Mouse (Mus musculus): Measurements from ENCODE around the gene Htr3b. TPM values are rescaled to one million over a fixed set of nuclear protein-coding genes. Genes with fewer than 3 reads are reported as not detected.

Htr3b gene
- total RNA-seq, 1 experiment from 2014 or later: not detected

DNA sequence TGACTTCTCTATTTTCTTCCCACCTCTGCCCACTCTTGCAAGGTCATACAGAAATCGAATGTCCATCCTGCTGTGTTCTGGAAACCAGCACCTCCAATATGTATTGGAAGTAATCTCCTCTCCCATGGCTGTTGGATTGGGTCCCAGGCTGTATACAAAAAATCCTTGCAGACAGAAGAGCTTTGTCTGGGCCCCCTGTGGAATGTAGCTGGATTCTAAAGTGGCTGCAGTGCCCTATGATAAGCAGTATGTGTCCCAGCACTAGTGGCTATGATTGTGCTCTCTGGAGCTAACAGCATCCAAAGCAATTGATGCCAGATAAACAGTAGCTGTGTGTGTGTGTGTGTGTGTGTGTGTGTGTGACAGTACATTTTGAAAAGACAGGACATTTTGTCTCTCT lies 22.4 kb downstream of the Htr3b start:
- no peak for ATAC-seq (ENCODE audit: extremely low read depth, insufficient number of reproducible peaks, low FRiP score, poor library complexity, severe bottlenecking)

GRCm38 (mm10) chr9:48929436-48929835 lies 35.4 kb downstream of the Htr3b start:
- no peak for ATAC-seq (ENCODE audit: extremely low read depth, insufficient number of reproducible peaks, low FRiP score, poor library complexity, severe bottlenecking)

DNA sequence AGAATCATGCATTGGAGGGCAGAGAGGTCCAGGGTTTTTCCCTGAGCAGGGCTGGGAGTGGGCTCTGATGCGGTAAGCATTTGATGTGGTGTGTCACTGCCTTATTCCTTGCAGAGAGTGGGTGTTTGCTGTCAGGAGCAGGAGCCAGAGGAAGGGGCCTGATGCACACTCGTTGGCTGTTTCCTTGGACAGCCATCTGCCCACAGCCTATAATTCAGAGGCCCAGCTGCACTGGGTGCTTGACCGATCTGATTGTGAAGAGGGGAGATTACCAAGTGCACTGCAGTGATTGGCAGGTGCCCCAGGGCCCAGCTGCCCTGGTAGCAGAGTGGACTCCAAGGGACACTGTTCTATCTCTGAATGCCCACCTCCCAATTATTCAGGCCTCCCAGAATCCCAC lies 36.0 kb downstream of the Htr3b start:
- no peak for ATAC-seq (ENCODE audit: extremely low read depth, insufficient number of reproducible peaks, low FRiP score, poor library complexity, severe bottlenecking)

- no peak for ATAC-seq (ENCODE audit: extremely low read depth, insufficient number of reproducible peaks, low FRiP score, poor library complexity, severe bottlenecking)
Measured at GRCm38 (mm10) chr9:48916011-48916788, 48.6 kb downstream of the Htr3b start.

DNA sequence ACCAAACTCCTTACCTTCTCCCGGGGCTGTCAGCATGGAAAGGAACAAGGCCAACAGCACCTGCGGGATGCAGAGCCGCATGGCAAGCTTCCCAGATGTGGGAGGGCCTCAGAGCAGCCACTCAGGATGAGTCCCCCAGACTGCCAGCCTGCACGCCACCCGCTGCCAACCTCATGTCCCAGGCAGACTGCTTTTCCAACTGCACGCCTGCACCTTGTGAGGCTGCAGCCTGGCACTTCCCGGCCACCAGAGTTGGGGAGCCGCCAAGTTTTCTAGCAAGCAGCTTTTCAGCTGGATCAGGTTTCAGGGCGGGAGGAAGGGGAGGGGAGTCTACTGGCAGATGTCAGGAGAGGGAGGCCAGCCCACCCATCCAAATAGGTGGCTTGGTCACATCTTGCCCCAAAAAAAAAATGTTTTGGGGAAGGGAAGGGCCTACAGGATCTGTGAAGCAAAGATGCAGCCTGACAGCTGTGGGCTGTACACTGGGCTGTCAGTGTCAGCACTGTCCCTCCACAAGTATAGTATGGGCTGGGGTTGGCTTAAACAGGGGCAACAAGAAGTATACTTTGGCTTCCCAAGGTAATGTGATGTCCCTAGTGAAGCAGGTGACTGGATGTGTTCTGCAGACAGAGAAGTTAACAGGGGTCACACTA lies 53.8 kb downstream of the Htr3b start, which contains the start of gene Htr3a:
Gene Htr3a, minus strand, starts transcription at position 215 of the 653 bp plus-strand sequence.
- ATAC-seq (ENCODE audit: extremely low read depth, insufficient number of reproducible peaks, low FRiP score, poor library complexity, severe bottlenecking): no peak

DNA sequence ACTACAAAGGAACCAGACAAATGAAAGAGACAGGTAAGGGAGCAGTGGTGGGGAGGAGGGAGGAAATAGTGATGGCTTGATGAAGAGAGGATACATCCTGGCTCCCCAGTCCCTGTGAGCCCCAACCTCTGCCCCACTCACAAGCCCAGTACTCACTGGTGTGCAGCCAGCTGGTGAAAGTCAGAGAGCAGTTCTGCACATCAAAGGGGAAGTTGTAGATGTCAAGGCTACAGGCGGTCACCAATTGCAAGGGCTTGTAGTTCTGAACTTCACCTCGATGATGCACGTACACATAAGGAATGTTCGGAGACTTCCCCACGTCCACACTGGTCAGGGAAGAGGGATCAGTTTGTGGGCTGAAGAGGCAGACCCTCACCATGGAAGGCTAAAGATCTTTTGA lies 60.4 kb downstream of the Htr3b start:
- no peak for ATAC-seq (ENCODE audit: extremely low read depth, insufficient number of reproducible peaks, low FRiP score, poor library complexity, severe bottlenecking)

- ATAC-seq (ENCODE audit: extremely low read depth, insufficient number of reproducible peaks, low FRiP score, poor library complexity, severe bottlenecking): no peak
Measured at GRCm38 (mm10) chr9:48903766-48904165, 61.0 kb downstream of the Htr3b start.

DNA sequence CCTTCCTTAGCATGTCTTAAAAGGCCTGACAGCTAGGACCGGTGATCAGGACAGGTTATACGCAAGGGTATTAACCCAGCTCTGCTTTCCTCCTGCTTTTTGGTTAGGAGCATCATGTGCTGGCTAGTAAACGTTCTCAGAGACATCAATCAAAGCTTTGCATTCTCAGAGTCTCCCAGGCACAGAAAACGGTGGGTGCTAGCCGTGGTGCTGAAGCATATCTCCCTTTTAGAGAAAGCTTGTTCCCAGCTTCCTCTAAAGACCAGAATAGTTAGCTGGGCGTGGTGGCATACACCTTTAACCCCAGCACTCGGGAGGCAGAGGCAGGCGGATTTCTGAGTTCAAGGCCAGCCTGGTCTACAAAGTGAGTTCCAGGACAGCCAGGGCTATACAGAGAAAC lies 66.2 kb downstream of the Htr3b start:
- no peak for ATAC-seq (ENCODE audit: extremely low read depth, insufficient number of reproducible peaks, low FRiP score, poor library complexity, severe bottlenecking)

- ATAC-seq (ENCODE audit: extremely low read depth, insufficient number of reproducible peaks, low FRiP score, poor library complexity, severe bottlenecking): no peak
Measured at GRCm38 (mm10) chr9:48895819-48896536, 68.8 kb downstream of the Htr3b start.

GRCm38 (mm10) chr9:48894755-48895154 lies 70.0 kb downstream of the Htr3b start:
- ATAC-seq (ENCODE audit: extremely low read depth, insufficient number of reproducible peaks, low FRiP score, poor library complexity, severe bottlenecking): no peak

DNA sequence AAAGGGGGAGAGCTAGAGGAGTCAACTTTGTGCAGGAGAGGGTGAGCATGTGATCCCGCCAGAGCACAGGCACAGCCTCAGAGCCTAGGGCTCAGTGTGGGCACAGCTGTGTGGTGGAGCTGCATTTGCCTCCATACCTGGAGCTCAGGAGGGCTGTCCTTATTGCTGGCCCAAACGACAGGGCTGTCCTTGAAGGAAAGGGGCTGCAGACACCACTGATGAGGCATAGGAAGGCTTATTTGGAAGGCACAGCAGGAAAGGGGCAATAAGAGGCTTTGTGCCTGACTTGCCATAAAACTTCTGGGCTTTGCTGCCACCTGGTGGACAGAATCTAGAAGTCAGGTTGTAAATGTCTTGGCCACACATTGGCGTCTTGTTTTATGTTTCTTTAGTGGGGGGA lies 70.8 kb downstream of the Htr3b start:
- ATAC-seq (ENCODE audit: extremely low read depth, insufficient number of reproducible peaks, low FRiP score, poor library complexity, severe bottlenecking): no peak

- ATAC-seq (ENCODE audit: extremely low read depth, insufficient number of reproducible peaks, low FRiP score, poor library complexity, severe bottlenecking): no peak
Measured at GRCm38 (mm10) chr9:48889093-48889492, 75.7 kb downstream of the Htr3b start.

Other genes with a start within 250 kb of the Htr3b start
- gene Zbtb16, start 128.8 kb downstream of the Htr3b start, total RNA-seq (2017): 4.5 and 6.5 TPM in 2 replicates
- gene Htr3a, start 53.9 kb downstream of the Htr3b start, total RNA-seq (2017): not detected in 2 replicates
- gene Usp28, start 20.4 kb upstream of the Htr3b start, total RNA-seq (2017): 21.6 and 31.2 TPM in 2 replicates
- 28.9 and 30.6 TPM in 2 replicates for gene Zw10, start 90.6 kb upstream of the Htr3b start, total RNA-seq (2017)
- gene Tmprss5, start 116.3 kb upstream of the Htr3b start, total RNA-seq (2017): not detected in 2 replicates

All from neutrophil, adult 5-6 weeks (primary cell).